Mouse (Mus musculus): ENCODE results near the gene Dnajc6. TPM values are rescaled to one million over a fixed set of nuclear protein-coding genes. Genes with fewer than 3 reads are reported as not detected.

Gene Dnajc6
- polyA plus RNA-seq, 1 experiment from 2014 or later, result 2.0 TPM

DNA sequence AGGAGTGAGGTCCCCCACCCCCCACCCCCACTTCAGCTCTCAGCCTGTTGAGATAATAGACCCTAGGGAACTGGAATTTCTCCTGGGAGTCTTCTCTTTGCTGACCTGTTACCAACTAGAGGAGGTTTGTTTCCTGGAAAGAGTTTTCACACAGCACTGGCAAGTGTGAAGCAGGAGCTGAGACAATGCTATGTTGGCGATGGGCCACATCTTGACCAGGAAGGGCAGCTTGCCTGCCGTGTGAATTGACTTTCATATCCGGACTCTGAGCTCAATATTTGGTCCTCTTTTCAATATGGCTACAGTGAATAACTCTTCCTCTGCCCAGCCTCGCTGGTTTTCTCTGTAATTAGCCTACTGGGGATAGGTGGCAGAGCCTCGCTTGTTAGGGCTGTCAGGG lies 172.7 kb downstream of the Dnajc6 start:
- no peak overlapping the region for H3K4me3 ChIP-seq
- no peaks in the 10 kb centered on the region for H3K27me3 ChIP-seq
- no peak for ATAC-seq (ENCODE audit: insufficient number of reproducible peaks, insufficient read depth, low FRiP score, low TSS enrichment, low read depth)
- H3K9me3 ChIP-seq, result no peaks in the 10 kb centered on the region
- no peaks in the 10 kb centered on the region for H3K36me3 ChIP-seq
- H3K4me2 ChIP-seq, result no peak overlapping the region
- H3K9ac ChIP-seq, result no peak overlapping the region
- 79% methylated on average over 5 of the region's 5 CpGs for WGBS
- H3K4me1 ChIP-seq, result no peaks in the 10 kb centered on the region
- H3K27ac ChIP-seq, result no peak overlapping the region

DNA sequence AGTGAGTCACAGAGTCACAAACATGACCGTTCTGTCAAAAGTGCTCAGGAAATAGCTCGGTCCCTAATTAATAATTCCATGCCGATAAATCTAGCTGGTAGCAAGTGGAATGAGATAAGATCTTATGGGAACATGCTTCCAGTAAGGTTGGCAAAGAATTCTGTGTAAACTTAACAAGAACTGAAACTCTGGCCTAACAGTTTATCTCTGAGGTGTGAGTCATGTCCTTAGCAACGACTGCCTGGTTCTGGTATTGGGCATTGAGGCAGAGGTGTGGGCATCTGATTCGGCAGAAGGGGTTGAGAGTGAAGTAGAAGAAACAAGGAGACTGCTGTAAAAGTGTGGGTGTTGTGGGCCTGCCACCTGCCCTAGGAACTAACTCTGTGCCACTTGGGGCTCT lies 173.4 kb downstream of the Dnajc6 start:
- H3K9me3 ChIP-seq, result no peaks in the 10 kb centered on the region
- 84% methylated on average over 5 of the region's 5 CpGs for WGBS
- H3K27ac ChIP-seq, result no peak overlapping the region
- no peaks in the 10 kb centered on the region for H3K4me1 ChIP-seq
- no peak overlapping the region for H3K4me2 ChIP-seq
- no peaks in the 10 kb centered on the region for H3K36me3 ChIP-seq
- no peak overlapping the region for H3K9ac ChIP-seq
- no peak for ATAC-seq (ENCODE audit: insufficient number of reproducible peaks, insufficient read depth, low FRiP score, low TSS enrichment, low read depth)
- H3K4me3 ChIP-seq, result no peak overlapping the region
- no peaks in the 10 kb centered on the region for H3K27me3 ChIP-seq

DNA sequence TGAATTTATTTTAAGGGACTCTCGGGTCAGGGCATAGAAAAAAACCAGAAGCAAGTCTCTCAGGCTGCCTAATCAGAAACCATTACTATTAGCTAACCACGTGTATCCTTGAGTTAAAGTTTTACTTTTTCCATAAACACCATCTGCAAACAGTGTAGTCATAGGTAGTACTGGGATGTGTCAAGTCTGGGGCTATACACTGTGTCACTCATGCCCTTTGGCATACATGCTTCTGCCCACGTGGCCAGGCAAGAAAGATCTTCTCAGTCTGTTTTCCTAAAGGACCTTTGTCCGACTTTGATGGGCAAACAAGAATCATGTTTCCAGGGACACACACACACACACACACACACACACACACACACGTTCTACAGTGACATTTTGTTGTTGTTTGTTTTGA lies 178.3 kb downstream of the Dnajc6 start:
- H3K27ac ChIP-seq, result no peak overlapping the region
- no peaks in the 10 kb centered on the region for H3K9me3 ChIP-seq
- ATAC-seq (ENCODE audit: insufficient number of reproducible peaks, insufficient read depth, low FRiP score, low TSS enrichment, low read depth), result no peak
- H3K9ac ChIP-seq, result no peak overlapping the region
- 71% methylated on average over 5 of the region's 5 CpGs for WGBS
- no peaks in the 10 kb centered on the region for H3K4me1 ChIP-seq
- no peaks in the 10 kb centered on the region for H3K36me3 ChIP-seq
- H3K4me3 ChIP-seq, result no peak overlapping the region
- no peaks in the 10 kb centered on the region for H3K27me3 ChIP-seq
- no peak overlapping the region for H3K4me2 ChIP-seq

DNA sequence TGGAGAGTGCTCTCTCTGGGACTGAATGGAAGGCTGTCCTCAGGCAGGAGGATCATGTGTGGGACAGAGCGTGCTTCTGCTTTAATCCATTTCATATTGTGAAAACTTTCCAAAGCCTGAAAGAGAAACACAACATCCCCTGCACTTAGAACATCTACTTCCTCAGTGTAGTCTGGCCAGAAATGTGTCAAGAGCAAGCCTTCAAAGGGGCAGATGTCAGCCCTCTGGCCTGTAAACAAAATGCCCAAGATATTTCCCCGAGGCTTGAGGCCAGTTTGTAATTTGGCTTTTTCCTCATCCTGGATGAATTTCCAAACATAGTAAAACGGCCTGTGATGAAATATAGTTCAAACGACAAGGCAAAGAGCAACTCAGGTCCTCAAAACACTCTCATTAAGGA lies 179.3 kb downstream of the Dnajc6 start:
- Histone ChIP-seq H3K9me3 (no peaks in the 10 kb centered on the region), H3K27me3 (no peaks in the 10 kb centered on the region), H3K27ac (no peak overlapping the region), H3K4me3 (no peak overlapping the region), H3K9ac (no peak overlapping the region), H3K36me3 (no peaks in the 10 kb centered on the region), H3K4me2 (no peak overlapping the region), H3K4me1 (no peaks in the 10 kb centered on the region)
- ATAC-seq (ENCODE audit: insufficient number of reproducible peaks, insufficient read depth, low FRiP score, low TSS enrichment, low read depth), result no peak
- WGBS, result 51% methylated on average over 4 of the region's 4 CpGs

DNA sequence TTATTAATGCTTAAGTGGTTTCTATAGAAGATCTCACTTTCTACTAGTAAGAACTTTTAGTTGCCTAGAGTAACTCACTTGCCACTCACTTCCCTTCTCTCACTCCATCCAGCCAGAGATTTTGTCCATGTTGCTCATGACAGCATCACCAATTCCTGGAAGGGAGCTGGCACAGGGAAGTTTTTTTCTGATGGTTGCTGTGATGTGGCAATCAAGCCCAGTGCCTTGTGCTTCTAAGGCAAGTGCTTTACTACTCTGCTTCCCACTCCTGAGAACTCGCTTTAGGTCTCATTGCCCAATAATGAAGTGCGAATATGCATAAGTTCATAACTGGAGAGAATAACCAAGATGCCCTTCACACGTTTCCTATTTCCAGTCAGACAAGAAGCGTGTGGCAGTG lies 186.2 kb downstream of the Dnajc6 start:
- no peak overlapping the region for H3K9ac ChIP-seq
- H3K27me3 ChIP-seq, result no peaks in the 10 kb centered on the region
- no peak overlapping the region for H3K27ac ChIP-seq
- no peaks in the 10 kb centered on the region for H3K4me1 ChIP-seq
- H3K9me3 ChIP-seq, result no peaks in the 10 kb centered on the region
- H3K36me3 ChIP-seq, result no peaks in the 10 kb centered on the region
- WGBS, result 89% methylated on average over 4 of the region's 4 CpGs
- H3K4me2 ChIP-seq, result no peak overlapping the region
- H3K4me3 ChIP-seq, result no peak overlapping the region
- ATAC-seq (ENCODE audit: insufficient number of reproducible peaks, insufficient read depth, low FRiP score, low TSS enrichment, low read depth), result no peak

DNA sequence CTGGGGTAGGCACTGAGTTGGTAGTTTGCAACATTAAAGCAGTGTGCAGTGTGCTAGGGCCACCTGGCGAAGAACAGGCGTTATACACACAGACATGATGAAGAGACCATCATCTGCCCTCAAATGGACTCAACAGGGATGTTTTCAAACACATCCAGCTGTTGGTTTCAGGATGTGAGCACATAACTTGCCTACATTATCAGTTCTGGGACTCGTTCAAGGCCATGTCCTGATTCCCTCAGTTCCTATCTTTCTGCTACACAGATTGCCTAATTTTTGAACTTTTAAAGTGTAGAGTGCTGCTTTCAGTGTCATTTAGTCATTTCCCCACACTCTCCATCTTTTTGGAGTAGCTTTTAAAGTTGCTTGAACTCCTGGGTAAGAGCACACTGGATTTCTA lies 186.6 kb downstream of the Dnajc6 start:
- 91% methylated on average over 3 of the region's 3 CpGs for WGBS

DNA sequence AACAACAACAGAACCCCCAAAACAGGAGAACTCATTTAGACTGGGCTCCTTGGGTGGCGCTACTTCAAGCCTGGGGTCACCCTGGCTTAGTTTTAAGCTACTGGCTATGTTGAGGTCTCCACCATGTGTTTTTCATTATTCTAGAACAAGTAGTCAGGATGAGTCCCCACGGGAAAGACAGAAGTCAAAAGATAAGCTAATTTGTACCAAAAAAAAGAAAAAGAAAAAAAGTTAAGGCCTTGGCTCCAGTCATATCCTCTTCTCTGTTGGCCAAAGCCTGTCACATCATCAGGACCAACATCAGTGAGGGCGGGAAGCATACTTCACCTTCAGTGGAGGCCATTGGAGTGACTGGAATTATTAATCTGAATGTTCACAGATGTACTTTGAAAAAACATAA lies 188.4 kb downstream of the Dnajc6 start:
- H3K9me3 ChIP-seq, result no peaks in the 10 kb centered on the region
- WGBS, result 58% methylated on average over 3 of the region's 3 CpGs
- no peak for ATAC-seq (ENCODE audit: insufficient number of reproducible peaks, insufficient read depth, low FRiP score, low TSS enrichment, low read depth)

More for the DNA sequence above, 186.6 kb downstream of the Dnajc6 start:
- H3K27me3 ChIP-seq, result no peaks in the 10 kb centered on the region
- no peaks in the 10 kb centered on the region for H3K4me1 ChIP-seq
- no peaks in the 10 kb centered on the region for H3K36me3 ChIP-seq
- H3K4me3 ChIP-seq, result no peak overlapping the region
- H3K4me2 ChIP-seq, result no peak overlapping the region
- H3K9me3 ChIP-seq, result no peaks in the 10 kb centered on the region
- no peak overlapping the region for H3K9ac ChIP-seq
- no peak for ATAC-seq (ENCODE audit: insufficient number of reproducible peaks, insufficient read depth, low FRiP score, low TSS enrichment, low read depth)
- H3K27ac ChIP-seq, result no peak overlapping the region

DNA sequence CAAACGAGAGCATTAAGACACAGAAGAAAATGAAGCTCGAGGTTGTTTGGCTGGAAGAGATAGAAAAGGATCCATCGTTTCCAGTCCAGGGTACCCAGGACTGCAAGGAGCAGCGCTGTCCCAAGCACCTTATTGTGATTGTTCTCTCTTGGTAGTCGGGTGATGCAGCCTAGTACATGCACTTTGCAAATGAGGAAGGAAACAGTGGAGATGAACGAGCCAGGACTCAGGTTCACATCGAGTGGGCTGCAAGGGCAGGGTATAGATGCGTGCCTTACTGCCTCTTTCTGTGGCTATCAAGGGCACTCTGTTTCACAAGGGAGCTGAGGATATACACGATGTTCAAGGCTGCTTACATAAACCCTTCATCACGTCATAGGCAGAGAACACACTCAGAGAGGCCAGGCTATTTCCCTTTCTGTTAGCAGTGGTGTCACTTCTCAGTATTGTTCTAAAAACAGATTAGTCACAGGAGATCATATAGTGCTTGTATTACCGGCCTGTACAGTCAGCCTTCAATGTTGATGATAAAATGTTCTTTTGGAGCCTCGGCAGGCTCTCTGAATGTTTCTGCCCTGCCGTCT lies 189.9 kb downstream of the Dnajc6 start:
- H3K9ac ChIP-seq, result no peak overlapping the region
- no peaks in the 10 kb centered on the region for H3K36me3 ChIP-seq
- no peak overlapping the region for H3K27ac ChIP-seq
- WGBS, result 70% methylated on average over 13 of the region's 13 CpGs
- H3K27me3 ChIP-seq, result no peaks in the 10 kb centered on the region
- no peaks in the 10 kb centered on the region for H3K4me1 ChIP-seq
- H3K4me2 ChIP-seq, result no peak overlapping the region
- H3K4me3 ChIP-seq, result no peak overlapping the region
- H3K9me3 ChIP-seq, result no peaks in the 10 kb centered on the region
- no peak for ATAC-seq (ENCODE audit: insufficient number of reproducible peaks, insufficient read depth, low FRiP score, low TSS enrichment, low read depth)

More for the DNA sequence above, 188.4 kb downstream of the Dnajc6 start:
- no peaks in the 10 kb centered on the region for H3K36me3 ChIP-seq
- H3K4me3 ChIP-seq, result no peak overlapping the region
- no peak overlapping the region for H3K27ac ChIP-seq
- no peak overlapping the region for H3K4me2 ChIP-seq
- no peak overlapping the region for H3K9ac ChIP-seq
- H3K27me3 ChIP-seq, result no peaks in the 10 kb centered on the region
- H3K4me1 ChIP-seq, result no peaks in the 10 kb centered on the region

DNA sequence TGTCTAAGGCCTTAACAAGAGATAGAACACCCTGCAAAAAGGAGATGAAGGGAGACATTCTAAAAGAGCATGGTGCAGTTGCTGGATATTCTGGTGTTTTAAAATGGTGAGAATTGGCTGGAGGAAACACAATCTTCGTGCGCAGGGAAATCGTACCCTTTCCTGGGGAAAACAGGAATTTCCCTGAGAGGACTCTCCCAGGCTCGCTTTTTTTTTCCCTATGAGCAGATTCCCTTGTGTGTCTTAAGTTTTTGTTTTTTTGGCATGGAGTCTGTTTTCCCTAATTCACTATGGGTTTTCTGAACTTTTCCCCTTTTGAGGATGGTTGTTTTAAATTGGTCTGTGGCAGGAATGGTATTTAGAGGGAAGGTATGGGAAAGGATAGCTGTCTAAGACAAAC lies 192.8 kb downstream of the Dnajc6 start:
- Histone ChIP-seq H3K27ac (no peak overlapping the region), H3K27me3 (no peaks in the 10 kb centered on the region), H3K9ac (no peak overlapping the region), H3K9me3 (no peaks in the 10 kb centered on the region), H3K4me1 (no peaks in the 10 kb centered on the region), H3K36me3 (no peaks in the 10 kb centered on the region), H3K4me2 (no peak overlapping the region), H3K4me3 (no peak overlapping the region)
- ATAC-seq (ENCODE audit: insufficient number of reproducible peaks, insufficient read depth, low FRiP score, low TSS enrichment, low read depth), result no peak
- WGBS, result 71% methylated on average over 4 of the region's 4 CpGs

DNA sequence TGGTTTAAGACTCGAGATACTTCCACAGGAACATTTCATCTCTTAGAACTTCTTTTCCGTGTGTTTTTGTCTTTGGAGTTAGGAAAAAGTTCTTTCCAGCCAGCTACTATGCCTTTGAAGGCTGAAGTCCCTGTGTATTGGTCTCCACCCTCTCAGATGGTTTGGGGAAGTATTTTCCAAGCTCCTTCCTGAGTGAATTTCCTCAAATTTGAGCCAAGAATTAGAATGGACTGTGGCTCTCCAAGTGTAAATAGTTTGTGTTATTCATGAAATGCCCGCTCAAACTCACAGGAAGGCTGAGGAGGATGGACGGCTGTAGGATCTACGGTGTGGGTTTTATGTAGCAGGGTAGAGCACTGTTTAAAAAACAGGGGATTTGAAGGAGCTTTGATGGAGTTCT lies 193.2 kb downstream of the Dnajc6 start:
- 68% methylated on average over 5 of the region's 5 CpGs for WGBS
- Histone ChIP-seq H3K27me3 (no peaks in the 10 kb centered on the region), H3K27ac (no peak overlapping the region)

More for the DNA sequence above, 193.2 kb downstream of the Dnajc6 start:
- Histone ChIP-seq H3K9me3 (no peaks in the 10 kb centered on the region), H3K4me1 (no peaks in the 10 kb centered on the region), H3K36me3 (no peaks in the 10 kb centered on the region), H3K4me2 (no peak overlapping the region), H3K4me3 (no peak overlapping the region), H3K9ac (no peak overlapping the region)
- ATAC-seq (ENCODE audit: insufficient number of reproducible peaks, insufficient read depth, low FRiP score, low TSS enrichment, low read depth), result no peak

All from embryonic facial prominence, embryonic 13.5 days (tissue).